Mouse (Mus musculus): Measurements from ENCODE around the gene Lmo7. TPM values are rescaled to one million over a fixed set of nuclear protein-coding genes. Genes with fewer than 3 reads are reported as not detected.

Lmo7 gene
- polyA plus RNA-seq, 1 experiment: 14.1 TPM

DNA sequence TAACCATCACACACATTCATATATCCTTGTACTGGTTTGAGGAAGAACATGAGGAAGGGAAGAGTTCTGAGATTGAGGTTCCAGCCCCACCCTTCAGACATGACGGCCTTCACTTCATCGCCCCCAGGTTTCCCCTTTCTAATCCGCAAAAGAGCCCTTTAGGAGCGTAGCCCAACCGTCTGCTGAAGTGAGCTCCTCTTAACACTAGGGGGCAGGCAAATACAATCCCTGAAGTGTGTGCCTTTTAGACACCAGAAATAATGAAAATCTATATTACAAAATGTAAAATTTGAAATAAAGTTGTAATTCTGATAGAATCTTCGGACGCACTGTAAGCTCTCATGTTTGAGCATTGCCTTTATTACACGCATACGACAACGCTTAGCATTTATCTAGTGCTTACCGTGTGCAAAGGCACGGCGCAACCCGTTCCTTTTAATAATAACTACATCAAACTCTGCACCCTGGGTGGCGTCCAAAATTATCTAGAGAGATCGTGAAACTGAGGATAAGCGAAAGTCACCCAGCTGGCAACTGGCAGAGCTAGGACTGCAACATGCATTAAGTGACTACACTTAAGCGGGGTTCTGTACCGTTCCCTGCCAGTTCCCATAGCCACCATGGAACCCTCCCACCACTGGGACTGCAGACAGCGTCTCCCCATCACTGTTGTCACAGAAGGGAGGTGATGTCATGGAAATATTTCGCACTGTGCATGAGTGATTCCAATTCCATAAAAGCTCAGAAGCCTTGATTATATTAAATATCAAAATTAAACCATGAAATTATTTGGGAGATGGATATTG, 217.2 kb downstream of the Lmo7 start:
- DNase-seq (ENCODE audit: low read depth): no peak

DNA sequence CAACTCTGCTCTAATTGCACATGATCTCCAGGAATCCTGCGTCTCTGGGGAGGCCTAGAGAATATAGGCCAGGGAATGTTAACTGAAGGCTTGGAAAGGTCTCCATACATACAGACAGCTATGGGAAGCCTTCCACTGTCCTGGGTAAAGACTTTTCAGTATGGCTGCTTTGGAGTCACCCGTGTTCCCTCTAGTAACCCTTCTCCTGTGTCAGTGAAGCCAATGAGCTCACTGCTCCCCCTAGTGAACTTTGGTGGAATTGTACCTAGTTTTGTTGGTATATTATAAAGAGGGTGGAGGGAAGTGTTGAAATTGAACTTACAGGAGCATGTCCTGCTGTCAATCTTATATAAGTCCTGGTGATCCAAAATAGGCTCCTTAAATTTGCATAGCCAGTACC, 219.4 kb downstream of the Lmo7 start:
- DNase-seq (ENCODE audit: low read depth): no peak

DNA sequence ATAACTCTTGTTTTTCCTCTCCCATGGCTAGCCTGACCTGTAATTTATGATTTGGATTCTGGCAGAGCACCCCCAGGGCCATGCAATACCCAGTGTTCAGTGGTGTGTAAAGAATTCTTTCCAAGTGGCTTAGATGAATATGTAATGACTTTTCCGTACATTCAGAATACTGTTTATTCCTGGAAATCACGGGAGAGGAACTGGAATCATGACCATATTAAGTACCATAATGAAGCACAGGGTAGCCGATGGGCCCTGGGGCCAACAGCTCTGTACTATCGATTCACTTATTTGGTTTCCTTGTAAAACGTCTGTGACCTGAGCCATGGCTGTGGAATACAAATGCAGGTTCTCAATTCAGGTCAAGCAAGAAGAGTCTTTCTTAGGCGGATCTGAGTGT, 221.3 kb downstream of the Lmo7 start:
- no peak for DNase-seq (ENCODE audit: low read depth)

DNA sequence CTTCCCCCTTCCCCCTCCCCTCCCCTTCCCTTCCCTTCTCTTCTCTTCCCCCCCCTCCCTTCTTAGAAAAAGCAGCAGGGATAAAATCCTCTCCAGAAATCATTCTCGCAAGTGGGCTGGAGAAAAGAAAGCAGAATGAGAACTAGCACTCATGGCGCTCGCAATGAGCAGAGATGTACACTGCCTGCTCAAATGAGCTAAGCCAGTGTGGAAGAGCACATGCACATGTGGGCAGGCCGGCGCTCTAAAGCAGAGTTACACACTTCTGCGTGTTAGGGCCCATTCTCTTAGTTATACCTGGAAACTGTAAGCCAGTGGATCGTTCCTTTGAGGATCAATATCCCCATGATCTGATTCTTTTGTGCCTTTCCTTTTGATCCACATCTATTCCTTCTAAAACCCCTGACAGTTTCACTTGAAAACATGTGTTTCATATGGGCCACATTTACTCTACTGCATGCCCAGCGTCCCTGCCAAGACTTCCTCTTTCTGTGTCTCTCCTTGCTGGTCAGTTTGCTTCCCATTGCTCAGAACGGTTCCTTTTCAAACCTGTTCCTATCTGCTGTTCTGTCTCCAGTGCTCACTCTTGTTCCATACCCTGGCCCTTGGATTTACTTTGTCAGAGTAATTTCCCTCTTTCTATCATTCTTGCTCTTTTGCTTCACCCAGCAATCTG, 224.2 kb downstream of the Lmo7 start:
- no peak for DNase-seq (ENCODE audit: low read depth)

DNA sequence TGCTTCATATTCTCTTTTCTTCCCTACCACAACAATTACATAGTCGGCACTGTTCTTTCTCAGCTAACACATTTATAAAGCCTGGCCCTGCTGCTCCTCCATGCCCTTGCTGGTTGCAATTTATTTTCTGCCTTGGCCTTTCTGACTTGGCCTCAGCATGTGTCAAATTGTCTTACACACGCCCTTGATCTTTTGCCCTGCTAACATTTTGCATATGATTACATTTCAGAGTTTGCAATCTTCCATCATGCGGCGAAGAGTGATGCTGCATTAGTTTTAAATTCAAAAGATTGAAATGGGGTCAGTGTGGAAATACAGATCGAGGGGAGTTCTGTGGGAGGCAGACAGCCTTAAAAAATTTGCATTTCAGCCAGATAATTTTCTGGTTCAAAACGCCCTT, 234.6 kb downstream of the Lmo7 start:
- DNase-seq (ENCODE audit: low read depth): no peak

DNA sequence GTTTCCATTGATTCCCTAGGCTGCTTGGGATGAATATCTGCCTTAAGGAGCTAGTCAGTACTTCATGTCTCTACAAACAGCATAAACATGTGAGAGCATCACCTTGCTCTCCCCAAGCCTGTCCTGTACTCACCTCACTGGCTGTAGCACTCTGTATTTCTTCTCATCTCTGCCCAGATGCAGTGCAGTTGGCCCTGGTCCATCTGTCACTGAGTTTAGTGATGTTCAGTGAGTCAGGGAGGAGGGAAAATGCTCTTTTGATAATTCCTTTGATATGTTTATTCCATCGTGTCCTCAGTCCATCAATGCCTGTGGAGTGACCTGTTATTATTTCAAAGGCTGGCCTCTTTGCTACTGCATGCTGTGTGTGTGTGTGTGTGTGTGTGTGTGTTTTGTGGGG, 235.2 kb downstream of the Lmo7 start:
- no peak for DNase-seq (ENCODE audit: low read depth)

DNA sequence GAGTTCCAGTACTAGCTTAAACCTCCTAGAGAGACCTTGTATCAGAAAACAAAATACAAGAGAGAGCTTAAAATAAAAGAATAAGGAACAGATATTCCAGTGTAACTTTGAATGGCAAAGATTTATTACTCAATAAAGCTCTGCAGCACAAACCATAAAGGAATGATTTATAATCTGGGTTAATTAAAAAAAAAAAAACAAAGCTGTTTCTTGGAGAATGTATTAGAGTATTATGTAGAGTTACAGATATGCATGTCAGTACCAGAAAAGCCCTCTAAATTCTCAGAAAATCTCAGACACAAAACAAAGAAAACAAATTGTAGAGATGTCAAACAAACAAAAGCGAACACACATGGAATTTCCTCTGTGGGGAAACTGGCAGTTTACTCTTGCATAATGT, 243.0 kb downstream of the Lmo7 start:
- DNase-seq (ENCODE audit: low read depth): no peak

DNA sequence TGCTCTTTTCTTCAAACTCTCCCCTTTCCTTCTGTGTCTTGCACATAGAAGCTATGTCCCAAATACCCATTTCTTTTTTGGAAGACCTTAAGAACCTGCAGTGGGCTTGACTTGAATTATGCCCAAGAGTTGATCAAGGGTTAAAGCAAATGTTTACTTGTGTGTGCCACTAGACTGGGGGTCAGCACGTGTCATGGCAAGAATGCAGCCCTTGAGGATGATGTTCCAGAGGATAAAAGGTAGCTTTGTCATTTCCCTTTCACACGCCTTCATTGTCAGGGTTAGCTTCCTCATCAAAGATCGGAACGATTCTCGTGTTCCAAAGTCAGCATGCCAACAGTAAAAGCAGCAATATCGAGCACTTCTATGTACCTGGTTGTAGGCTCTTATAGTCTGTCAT, 243.4 kb downstream of the Lmo7 start:
- no peak for DNase-seq (ENCODE audit: low read depth)

DNA sequence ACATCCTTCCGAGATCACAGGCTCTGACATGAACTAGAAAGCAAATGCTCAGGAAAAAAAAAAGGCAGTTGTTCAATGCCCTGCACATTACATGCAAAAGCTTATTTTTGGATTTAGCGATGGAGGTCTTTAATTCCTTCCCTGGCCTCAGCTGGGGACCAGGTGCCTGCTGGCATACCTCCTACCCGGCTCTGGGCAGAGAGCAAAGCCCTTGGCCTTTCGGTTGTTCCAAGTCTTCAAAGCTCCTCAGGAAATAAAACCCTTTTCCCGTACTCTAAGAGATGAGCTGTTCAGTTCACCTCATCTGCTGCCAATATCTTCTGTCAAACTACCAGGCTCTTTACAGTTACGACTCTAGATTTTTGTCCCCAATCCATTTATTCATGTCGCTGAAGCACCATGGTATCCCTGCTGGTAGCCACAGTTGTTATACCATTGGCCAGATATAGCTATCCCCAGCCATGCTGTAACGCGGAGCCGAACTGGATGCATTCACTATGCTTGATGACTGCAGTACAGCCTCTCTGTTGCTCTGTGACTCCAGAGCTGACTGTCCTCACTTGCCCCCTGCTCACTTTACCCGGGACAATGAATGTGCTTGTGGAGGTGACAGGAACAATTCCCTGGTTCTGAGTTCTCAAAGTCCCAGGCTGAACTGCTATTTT, 246.4 kb downstream of the Lmo7 start:
- no peak for DNase-seq (ENCODE audit: low read depth)

Other genes with a start within 250 kb of the Lmo7 start
- gene Tbc1d4, start 120.8 kb upstream of the Lmo7 start, polyA plus RNA-seq (2012; rRNA removed): 12.7 and 14.0 TPM in 2 replicates
- 25.8 and 32.7 TPM in 2 replicates for gene Commd6, start 89.3 kb upstream of the Lmo7 start, polyA plus RNA-seq (2012; rRNA removed)
- gene Uchl3, start 76.0 kb upstream of the Lmo7 start, polyA plus RNA-seq (2012; rRNA removed): 7.4 and 11.0 TPM in 2 replicates
- gene Gm9922, start 143 bp upstream of the Lmo7 start, polyA plus RNA-seq (2012; rRNA removed): 1.3 and 1.9 TPM in 2 replicates

Measured in gonadal fat pad, adult 2 months (tissue).